Mouse (Mus musculus): ENCODE data around the gene Xlr3a. TPM values are rescaled to one million over a fixed set of nuclear protein-coding genes. Genes with fewer than 3 reads are reported as not detected.

The Xlr3a gene
- 0.59 and 1.3 TPM in 2 replicates for polyA plus RNA-seq (2012; rRNA removed)

GRCm38 (mm10) chrX:73096941-73097508 lies at the start of gene Xlr3a:
Gene Xlr3a (minus strand): TSS chrX:73097095.

DNA sequence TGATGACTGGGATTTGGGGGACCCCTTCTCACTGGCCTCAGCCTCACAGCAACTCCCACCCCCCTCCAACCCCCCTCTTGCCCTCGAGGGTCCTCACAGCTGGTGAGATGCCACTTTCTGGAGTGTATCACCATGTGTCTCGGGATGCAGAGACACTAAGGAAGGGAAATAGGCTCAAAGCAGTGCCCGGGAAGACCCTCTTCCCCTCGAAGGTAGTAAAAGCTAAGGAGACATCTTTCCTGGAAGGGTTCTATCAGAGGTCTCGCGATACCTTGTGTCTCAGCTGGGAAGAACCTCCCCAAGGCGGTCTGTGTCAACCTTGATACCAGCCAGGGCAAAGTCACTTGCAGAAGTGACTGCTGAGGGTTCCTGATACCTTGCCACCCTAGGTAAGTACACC lies 19.9 kb upstream of the Xlr3a start, which contains the start of gene Gm14685:
TSS of gene Gm14685 (plus strand) at position 301 of the 400 bp plus-strand sequence.

DNA sequence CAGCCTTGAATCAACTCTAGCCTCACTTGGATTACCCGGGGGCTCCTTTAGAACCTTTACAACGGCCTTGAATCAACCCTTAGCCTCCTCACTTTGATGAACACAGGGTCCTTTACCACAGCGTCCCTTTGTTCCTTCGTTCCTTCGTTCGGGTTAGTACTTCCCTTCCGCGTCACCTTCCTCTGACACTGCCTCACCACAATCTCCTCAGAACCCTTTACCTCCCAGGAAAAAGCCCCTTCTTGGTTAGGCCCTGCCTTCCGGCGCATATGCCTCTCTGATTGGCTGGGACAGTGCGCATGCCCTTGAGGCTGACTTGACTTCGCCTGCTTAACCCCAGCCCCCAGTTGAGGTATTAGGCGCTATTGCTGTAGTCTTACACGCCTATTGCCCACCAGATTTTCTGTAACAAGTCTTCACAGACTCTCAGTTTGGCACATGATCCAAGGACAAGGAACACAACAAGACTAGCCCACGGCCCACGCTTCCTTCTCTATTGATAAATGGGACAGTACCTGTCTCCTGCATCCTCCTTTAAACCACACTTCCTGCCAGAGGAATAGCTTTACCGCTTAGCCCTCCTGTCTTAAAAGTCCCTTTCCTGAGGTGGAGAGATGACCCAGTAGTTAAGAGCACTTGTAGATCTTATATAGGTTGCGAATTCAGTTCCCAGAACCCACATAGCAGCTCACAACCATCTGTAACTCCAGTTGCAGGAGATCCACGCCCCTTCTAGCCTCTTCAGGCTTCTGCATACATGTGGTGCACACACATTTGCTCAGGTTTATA lies 14.4 kb downstream of the Xlr3a start, which contains the start of gene Xlr4a:
TSS of gene Xlr4a (minus strand) at position 212 of the 789 bp plus-strand sequence.

GRCm38 (mm10) chrX:73064415-73064793 lies 32.5 kb downstream of the Xlr3a start, which contains the start of gene Pnma3:
Gene Pnma3 (plus strand): TSS chrX:73064787.

DNA sequence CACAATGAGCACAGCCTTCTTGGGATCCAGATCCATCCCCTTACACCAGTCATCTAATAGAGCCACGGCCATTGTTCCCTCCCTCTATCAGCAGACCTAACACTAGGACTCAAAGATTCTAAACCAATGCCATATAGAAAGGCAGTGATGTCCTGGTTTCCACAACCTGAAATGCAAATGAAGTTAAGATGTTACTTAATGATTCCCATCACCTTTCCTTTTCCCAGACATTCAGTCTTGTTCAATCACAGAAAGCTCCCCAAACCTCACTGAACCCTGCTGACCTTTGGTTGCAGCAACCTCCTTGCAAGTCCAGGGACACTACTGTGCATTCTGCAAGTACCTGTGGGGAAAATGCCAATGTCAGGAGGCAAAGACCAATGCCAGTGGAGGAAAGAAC lies 59.9 kb downstream of the Xlr3a start, which contains the start of gene Pnma5:
TSS of gene Pnma5 (minus strand) at position 101 of the 400 bp plus-strand sequence.

Other genes with a start within 250 kb of the Xlr3a start
- gene Cetn2, start 178.7 kb downstream of the Xlr3a start, polyA plus RNA-seq (2012; rRNA removed), result 15.2 and 16.0 TPM in 2 replicates
- gene Nsdhl, start 178.5 kb downstream of the Xlr3a start, polyA plus RNA-seq (2012; rRNA removed), result 23.6 and 27.1 TPM in 2 replicates
- 0.76 and 1.1 TPM in 2 replicates for gene Zfp185, start 109.8 kb downstream of the Xlr3a start, polyA plus RNA-seq (2012; rRNA removed)
- gene Pnma5, start 60.0 kb downstream of the Xlr3a start, polyA plus RNA-seq (2012; rRNA removed), result 0.03 TPM in 1 of 2 replicates, not detected in the other
- gene Pnma3, start 32.3 kb downstream of the Xlr3a start, polyA plus RNA-seq (2012; rRNA removed), result 0.01 TPM in 1 of 2 replicates, not detected in the other
- 0.56 and 0.80 TPM in 2 replicates for gene Xlr4a, start 14.6 kb downstream of the Xlr3a start, polyA plus RNA-seq (2012; rRNA removed)
- 0.01 and 0.02 TPM in 2 replicates for gene Gm14685, start 20.0 kb upstream of the Xlr3a start, polyA plus RNA-seq (2012; rRNA removed)
- gene Xlr5b, start 51.7 kb upstream of the Xlr3a start, polyA plus RNA-seq (2012; rRNA removed), result not detected in 2 replicates
- gene DXBay18, start 52.4 kb upstream of the Xlr3a start, polyA plus RNA-seq (2012; rRNA removed), result 0.01 and 0.05 TPM in 2 replicates
- gene Spin2d, start 79.9 kb upstream of the Xlr3a start, polyA plus RNA-seq (2012; rRNA removed), result not detected in 2 replicates
- gene Xlr3b, start 95.1 kb upstream of the Xlr3a start, polyA plus RNA-seq (2012; rRNA removed), result 0.73 and 1.6 TPM in 2 replicates
- gene Xlr4b, start 117.2 kb upstream of the Xlr3a start, polyA plus RNA-seq (2012; rRNA removed), result 1.0 and 1.5 TPM in 2 replicates
- 1.0 and 1.4 TPM in 2 replicates for gene F8a, start 131.2 kb upstream of the Xlr3a start, polyA plus RNA-seq (2012; rRNA removed)
- gene Xlr4c, start 146.0 kb upstream of the Xlr3a start, polyA plus RNA-seq (2012; rRNA removed), result 0.24 and 0.32 TPM in 2 replicates
- not detected in 2 replicates for gene Xlr3c, start 168.3 kb upstream of the Xlr3a start, polyA plus RNA-seq (2012; rRNA removed)
- gene Xlr5a, start 195.9 kb upstream of the Xlr3a start, polyA plus RNA-seq (2012; rRNA removed), result 0.05 TPM in 1 of 2 replicates, not detected in the other
- gene Xlr5c, start 195.9 kb upstream of the Xlr3a start, polyA plus RNA-seq (2012; rRNA removed), result not detected in 2 replicates
- not detected in 2 replicates for gene Gm45015, start 239.7 kb upstream of the Xlr3a start, polyA plus RNA-seq (2012; rRNA removed)
- gene Zfp275, start 245.5 kb upstream of the Xlr3a start, polyA plus RNA-seq (2012; rRNA removed), result 3.2 TPM in 2 replicates